Mouse (Mus musculus): ENCODE results near the gene Ocel1.
A peak's percentile ranks its signal among the peaks of the same experiment; 100 is the strongest.

The Ocel1 gene

GRCm38 (mm10) chr8:71379512-71380075 is 8.5 kb downstream of the Ocel1 start:
- no peak for DNase-seq (ENCODE audit: low spot score in 2 of 2)

GRCm38 (mm10) chr8:71380178-71381171 is 9.4 kb downstream of the Ocel1 start:
- no peak for DNase-seq (ENCODE audit: low spot score in 2 of 2)

GRCm38 (mm10) chr8:71381421-71381970 is 10.4 kb downstream of the Ocel1 start, which contains the start of gene Nr2f6:
TSS of gene Nr2f6 (minus strand) at chr8:71381960.
- no peak for DNase-seq (ENCODE audit: low spot score in 2 of 2)

- peak in 1 of 2 experiments; percentile 51 for DNase-seq (ENCODE audit: low spot score in 2 of 2)
Observed at GRCm38 (mm10) chr8:71381971-71382961, 11.2 kb downstream of the Ocel1 start.

GRCm38 (mm10) chr8:71383396-71383795 is 12.3 kb downstream of the Ocel1 start:
- DNase-seq (ENCODE audit: low spot score in 2 of 2): no peak

GRCm38 (mm10) chr8:71383860-71384259 is 12.8 kb downstream of the Ocel1 start:
- no peak for DNase-seq (ENCODE audit: low spot score in 2 of 2)

- no peak for DNase-seq (ENCODE audit: low spot score in 2 of 2)
Observed at GRCm38 (mm10) chr8:71385212-71385835, 14.2 kb downstream of the Ocel1 start.

GRCm38 (mm10) chr8:71388267-71388666 is 17.2 kb downstream of the Ocel1 start:
- DNase-seq (ENCODE audit: low spot score in 2 of 2): no peak

- no peak for DNase-seq (ENCODE audit: low spot score in 2 of 2)
Observed at GRCm38 (mm10) chr8:71391696-71392095, 20.6 kb downstream of the Ocel1 start.

GRCm38 (mm10) chr8:71392391-71392790 is 21.3 kb downstream of the Ocel1 start:
- DNase-seq (ENCODE audit: low spot score in 2 of 2): peak in 1 of 2 experiments; percentile 0

GRCm38 (mm10) chr8:71392871-71393270 is 21.8 kb downstream of the Ocel1 start:
- peak; percentile 1 to 2 for DNase-seq (ENCODE audit: low spot score in 2 of 2)

GRCm38 (mm10) chr8:71394481-71394880 is 23.4 kb downstream of the Ocel1 start:
- peak in 1 of 2 experiments; percentile 4 for DNase-seq (ENCODE audit: low spot score in 2 of 2)

- peak in 1 of 2 experiments; percentile 3 for DNase-seq (ENCODE audit: low spot score in 2 of 2)
Observed at GRCm38 (mm10) chr8:71395071-71395470, 24.0 kb downstream of the Ocel1 start.

- peak in 1 of 2 experiments; percentile 3 for DNase-seq (ENCODE audit: low spot score in 2 of 2)
Observed at GRCm38 (mm10) chr8:71395629-71396028, 24.5 kb downstream of the Ocel1 start, which contains the start of gene Ushbp1. TSS of gene Ushbp1 (minus strand) at chr8:71395802.

GRCm38 (mm10) chr8:71396639-71397305 is 25.7 kb downstream of the Ocel1 start, which contains the start of gene Babam1:
TSS of gene Babam1 (plus strand) at chr8:71396861.
- peak; percentile 75 to 82 for DNase-seq (ENCODE audit: low spot score in 2 of 2)

GRCm38 (mm10) chr8:71397701-71398100 is 26.6 kb downstream of the Ocel1 start:
- DNase-seq (ENCODE audit: low spot score in 2 of 2): no peak

- DNase-seq (ENCODE audit: low spot score in 2 of 2): no peak
Observed at GRCm38 (mm10) chr8:71400826-71401225, 29.7 kb downstream of the Ocel1 start.

- no peak for DNase-seq (ENCODE audit: low spot score in 2 of 2)
Observed at GRCm38 (mm10) chr8:71401454-71401853, 30.4 kb downstream of the Ocel1 start.

GRCm38 (mm10) chr8:71402446-71402964 is 31.4 kb downstream of the Ocel1 start:
- DNase-seq (ENCODE audit: low spot score in 2 of 2): no peak
